Mouse (Mus musculus) kidney, postnatal 36 days (tissue): ENCODE measurements around the gene Zfpl1.

Experiments
- DNase-seq, 2 experiments: peaks; one replicate each; pipeline ENCODE4 v3.0.0; 2021 to 2022; ENCODE audit warnings: mixed read lengths in 2 of 2

The Zfpl1 gene

GRCm38 (mm10) chr19:6097847-6098246 is 13.1 kb upstream of the Zfpl1 start:
- DNase-seq, result peak; percentile 27 to 28

DNA sequence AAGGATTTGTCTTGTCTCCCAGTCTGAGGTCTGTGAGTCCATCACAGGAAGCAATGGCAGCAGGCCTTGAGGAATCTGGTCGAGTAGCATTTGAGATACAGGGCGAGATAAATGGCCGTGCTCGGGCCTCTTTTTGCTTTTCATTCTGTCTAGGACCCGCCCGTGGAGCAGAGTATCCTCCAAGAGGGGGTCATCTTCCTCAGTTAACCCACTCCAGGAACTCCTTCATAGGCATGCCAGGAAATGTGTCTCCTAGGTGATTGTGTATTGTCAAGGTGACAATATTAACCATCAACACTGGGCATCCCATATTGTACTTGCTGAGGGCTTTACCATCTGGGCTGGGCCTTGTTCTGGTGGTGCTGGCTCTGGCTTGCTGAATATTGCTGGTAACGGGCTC is 9.4 kb upstream of the Zfpl1 start, which contains the start of gene AC131692.1:
Gene AC131692.1, plus strand, starts transcription at position 301 of the 400 bp plus-strand sequence.
- no peak for DNase-seq

DNA sequence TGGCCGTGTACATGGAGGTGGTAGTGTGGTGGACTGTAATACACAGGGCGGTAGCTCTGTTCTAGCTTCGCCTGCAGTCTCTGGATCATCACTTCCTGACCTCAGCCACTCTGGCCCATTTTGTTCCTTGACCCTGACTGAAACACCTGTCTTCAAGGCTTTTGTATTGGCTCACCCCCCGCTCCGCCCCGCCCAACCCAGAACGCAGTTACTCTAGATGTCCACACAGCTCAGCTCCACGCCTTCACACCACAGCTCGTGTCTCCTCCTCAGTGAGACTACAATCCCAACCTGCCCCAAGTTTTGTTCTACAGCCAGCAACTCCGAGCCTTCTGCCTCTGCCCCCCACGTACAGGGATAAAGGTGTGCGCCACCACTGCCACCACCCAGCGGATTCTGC is 4.1 kb upstream of the Zfpl1 start:
- no peak for DNase-seq

DNA sequence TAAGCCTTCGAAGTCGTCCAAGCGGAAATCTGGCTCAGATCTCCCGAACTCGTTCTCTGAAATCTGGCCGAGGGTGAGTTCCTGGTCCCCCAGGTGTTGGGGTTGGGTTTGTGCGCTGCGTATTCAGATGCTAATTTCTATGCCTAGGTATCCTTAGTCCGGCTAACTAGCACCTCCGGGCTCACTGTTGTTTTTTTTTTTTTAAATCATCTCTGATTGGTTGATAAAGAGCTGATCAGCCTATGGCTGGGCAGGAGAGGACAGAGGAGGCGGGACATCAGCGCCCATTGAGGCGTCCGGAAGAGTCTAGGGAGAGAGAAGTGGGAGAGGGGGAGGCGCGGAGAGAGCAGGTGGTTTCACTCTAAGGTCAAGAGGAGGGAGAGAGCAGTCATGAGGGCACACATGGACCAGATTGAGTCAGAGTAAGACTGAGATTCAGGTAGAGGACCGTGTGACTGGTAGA is 692 bp upstream of the Zfpl1 start:
- peak; percentile 56 to 76 for DNase-seq

- DNase-seq, result no peak
Measured at GRCm38 (mm10) chr19:6082156-6082555, 2.6 kb downstream of the Zfpl1 start, which contains the start of gene Gm28374. Gm28374 (minus strand) TSS chr19:6082256.

DNA sequence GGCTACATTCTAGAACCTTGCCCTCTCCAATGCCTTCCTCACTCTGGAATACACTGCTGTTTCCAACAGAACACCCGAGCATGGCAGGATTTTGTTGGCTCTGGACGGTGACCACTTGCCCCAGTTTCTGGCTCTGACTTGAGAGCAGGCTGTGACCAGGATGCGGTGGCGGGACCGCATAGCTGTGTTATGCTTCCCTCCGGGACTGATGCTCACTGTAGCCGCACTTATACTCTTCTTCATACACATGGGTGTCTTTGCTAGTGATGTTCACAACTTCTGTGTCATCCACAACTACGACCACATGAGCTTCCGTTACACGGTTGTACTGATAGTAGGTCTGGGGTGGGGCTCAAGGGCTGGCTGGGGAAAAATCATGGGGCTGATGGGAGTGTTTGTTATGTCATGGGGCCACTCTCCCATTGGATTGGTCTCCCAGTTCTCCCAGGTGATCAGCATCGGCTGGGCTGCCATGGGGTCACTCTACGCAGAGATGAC is 4.7 kb downstream of the Zfpl1 start, which contains the start of gene Tmem262:
Gene Tmem262, plus strand, starts transcription at position 51 of the 498 bp plus-strand sequence.
- DNase-seq, result no peak

GRCm38 (mm10) chr19:6076564-6077393 is 8.0 kb downstream of the Zfpl1 start, which contains the start of gene Vps51:
Vps51 (minus strand) TSS chr19:6077231.
- DNase-seq, result peak; percentile 90 to 93

DNA sequence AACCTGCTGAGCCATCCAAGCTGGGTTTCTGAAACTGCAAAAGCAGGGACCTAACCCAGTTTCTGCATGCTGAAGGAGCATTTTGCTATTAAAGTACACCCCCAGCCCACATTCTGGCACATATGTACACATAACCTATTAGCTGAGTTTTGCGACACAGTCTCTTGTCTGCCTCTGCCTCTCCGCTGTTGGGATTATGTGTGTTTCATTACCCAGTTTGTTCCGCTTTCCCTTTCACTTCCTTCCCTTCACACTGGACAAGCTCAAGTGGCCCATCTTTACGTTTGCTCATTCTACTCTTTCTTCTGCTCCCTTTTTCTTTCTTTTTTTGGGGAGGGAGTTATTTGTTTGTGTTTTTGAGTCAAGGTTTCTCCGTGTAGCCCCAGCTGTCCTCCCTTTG is 10.9 kb downstream of the Zfpl1 start:
- DNase-seq, result no peak

DNA sequence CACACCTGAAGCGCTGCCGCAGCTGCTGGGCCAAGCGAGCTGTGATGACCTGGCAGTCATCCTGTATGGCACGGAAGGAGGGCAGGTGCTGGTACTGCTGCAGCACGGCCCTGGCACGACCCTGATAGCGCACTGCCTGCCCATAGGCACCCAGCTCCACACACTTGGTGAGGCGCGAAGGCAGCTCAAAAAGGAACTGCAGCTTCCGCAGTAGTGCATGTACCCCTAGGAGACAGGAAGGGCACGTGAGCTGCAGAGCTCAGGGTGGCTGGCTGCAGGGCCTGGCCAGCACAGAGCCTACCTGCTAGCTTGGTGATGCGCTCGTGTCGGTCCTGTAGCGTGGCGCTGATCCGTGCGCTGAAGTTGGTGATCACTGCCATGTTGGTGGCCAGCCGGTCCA is 13.5 kb downstream of the Zfpl1 start:
- DNase-seq, result no peak

GRCm38 (mm10) chr19:6070571-6071250 is 14.0 kb downstream of the Zfpl1 start:
- DNase-seq, result no peak

DNA sequence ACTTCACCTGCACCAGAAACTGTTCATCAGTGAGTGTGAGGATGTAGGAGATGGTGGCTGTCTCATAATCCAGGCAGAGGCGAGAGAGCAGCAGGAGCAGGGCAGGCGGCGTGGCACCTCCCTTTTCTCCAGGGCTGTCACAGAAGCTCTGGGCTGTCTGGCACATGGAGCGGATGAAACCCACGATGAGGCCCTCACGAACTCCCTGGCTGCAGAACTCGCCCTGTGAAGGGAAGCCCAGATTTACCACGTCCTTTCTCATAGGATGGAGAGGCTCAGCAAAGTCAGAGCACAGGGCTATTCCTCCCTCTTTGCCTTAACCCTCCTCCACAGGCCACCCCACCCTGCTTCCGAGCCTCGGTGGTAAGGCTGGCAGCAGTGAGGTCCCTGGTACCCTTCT is 14.9 kb downstream of the Zfpl1 start:
- DNase-seq, result no peak

DNA sequence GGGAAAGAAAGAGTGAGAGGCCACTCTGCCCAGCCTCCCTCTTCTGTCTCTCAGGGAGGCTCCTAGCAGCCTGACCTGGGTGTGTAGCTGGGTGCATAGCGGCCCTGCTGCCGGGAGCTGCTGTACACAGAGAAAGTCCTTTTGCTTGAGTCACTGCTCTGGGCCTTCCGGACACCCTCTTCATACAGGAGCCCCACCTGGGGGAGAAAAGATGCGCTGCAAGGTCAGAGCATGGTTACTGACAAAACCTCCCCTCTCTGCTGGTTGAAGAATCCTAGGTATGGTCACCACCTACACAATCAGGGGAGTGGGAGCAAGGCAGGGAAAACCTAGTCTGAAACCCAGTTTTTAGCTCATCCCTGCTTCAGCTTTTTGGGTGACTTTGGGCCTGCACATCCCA is 15.8 kb downstream of the Zfpl1 start:
- DNase-seq, result no peak

GRCm38 (mm10) chr19:6067724-6068415 is 16.9 kb downstream of the Zfpl1 start, which contains the start of gene Tm7sf2:
Tm7sf2 (minus strand) TSS chr19:6068373.
- DNase-seq, result peak; percentile 96

GRCm38 (mm10) chr19:6067011-6067723 is 17.6 kb downstream of the Zfpl1 start:
- DNase-seq, result peak; percentile 85 to 94

DNA sequence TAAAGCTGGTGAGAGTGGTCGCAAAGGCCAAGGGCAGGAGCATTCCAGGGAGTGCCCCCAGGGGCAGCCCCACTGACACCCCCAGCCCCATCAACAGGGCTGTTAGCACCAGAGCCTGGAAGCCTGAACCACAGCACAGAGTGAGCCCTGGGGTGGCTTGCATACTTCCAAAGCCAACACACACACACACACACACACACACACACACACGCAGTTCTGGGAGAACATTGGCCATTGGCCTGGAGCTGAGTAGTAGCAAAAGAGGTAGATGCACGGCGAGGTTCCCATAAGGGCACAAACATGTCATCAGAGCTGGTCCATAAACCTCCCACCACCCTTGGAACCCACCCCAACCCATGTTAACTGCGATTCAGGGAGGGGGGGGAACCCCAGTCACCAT is 18.2 kb downstream of the Zfpl1 start:
- no peak for DNase-seq

GRCm38 (mm10) chr19:6063081-6063480 is 21.7 kb downstream of the Zfpl1 start:
- no peak for DNase-seq

DNA sequence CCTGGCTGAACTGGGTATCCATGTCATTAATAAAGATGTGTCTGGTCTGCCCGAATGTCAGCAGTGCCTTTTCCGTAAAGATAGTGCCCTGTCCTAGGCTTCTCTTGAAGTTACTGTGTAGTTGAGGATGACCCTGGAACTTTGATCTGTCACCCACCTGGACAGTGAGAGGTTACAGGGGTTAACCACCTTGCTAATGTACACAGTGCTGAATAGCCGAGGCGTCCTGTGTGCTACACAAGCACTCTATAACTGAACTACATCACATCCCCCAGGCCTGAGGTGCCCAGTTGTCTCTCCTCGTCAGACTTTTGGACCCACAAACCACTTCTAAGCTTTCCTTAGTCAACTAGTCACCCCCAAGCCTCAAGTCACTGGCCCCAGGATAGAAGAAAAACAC is 22.3 kb downstream of the Zfpl1 start:
- DNase-seq, result no peak

- peak in 1 of 2 experiments; percentile 70 for DNase-seq
Measured at GRCm38 (mm10) chr19:6061641-6062302, 23.0 kb downstream of the Zfpl1 start.

- DNase-seq, result peak; percentile 96 to 97
Measured at GRCm38 (mm10) chr19:6061021-6061533, 23.7 kb downstream of the Zfpl1 start, which contains the start of gene Znhit2. Znhit2 (plus strand) TSS chr19:6061192.

DNA sequence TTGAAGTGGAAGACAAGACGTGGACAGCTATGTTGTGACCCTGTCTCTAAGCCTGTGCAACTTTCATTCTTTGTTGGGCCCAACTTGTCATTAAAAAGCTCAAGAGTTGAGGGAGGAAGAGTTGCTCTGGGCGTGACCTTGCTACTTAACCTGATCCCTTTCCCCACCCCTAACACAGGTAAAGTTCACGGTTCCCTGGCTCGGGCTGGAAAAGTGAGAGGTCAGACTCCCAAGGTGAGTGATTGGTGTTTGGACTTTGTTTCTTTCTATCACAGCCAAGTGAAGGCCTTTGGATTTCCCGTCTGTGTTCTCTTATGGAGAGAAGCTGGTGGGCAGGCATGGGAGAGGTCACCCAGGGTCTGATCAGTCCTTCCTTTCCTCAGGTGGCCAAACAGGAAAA is 25.8 kb downstream of the Zfpl1 start:
- peak in 1 of 2 experiments; percentile 34 for DNase-seq

DNA sequence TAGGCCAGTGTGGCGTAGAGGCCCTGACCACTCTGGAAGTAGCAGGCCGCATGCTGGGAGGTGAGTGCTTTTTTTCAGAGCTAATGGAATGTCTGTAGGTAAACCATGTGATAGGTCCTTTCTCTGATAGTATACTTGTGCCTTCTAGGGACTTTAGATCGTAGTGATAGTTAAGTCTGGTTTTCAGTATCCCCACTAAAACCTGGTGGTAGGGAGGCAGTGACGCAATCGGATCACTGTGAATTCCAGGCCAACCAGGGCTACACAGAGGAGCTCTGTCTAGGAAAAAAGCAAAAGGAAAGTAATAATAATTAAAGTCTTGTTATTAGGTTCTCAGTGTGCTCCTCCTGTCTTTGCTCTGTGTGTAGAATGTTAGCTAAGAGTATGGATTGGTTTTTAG is 26.2 kb downstream of the Zfpl1 start:
- no peak for DNase-seq
